Mouse (Mus musculus) G1E (cell line): Measurements from ENCODE around the gene Gm5447. TPM values are rescaled to one million over a fixed set of nuclear protein-coding genes. Genes with fewer than 3 reads are reported as not detected.

Experiments used
- ATAC-seq: 2 replicates; pipeline ENCODE4 v1.8.0; 2016; ENCODE audit warnings: mild to moderate bottlenecking; ENCODE audit not compliant: insufficient number of reproducible peaks, poor library complexity, low FRiP score, severe bottlenecking; ENCODE audit errors: extremely low read depth
- DNase-seq: peaks from one replicate; pipeline ENCODE4 v3.0.0; 2012; ENCODE audit warnings: low spot score
- H3K27me3 ChIP-seq: 2 replicates; pipeline ENCODE4 v1.6.1; 2012; ENCODE audit warnings: mild to moderate bottlenecking, low read length, inconsistent platforms; ENCODE audit not compliant: insufficient read depth
- H3K36me3 ChIP-seq: replicated peaks from 2 replicates; pipeline ENCODE3; 2012; ENCODE audit warnings: mild to moderate bottlenecking, inconsistent platforms
- H3K4me1 ChIP-seq: 2 replicates; pipeline ENCODE4 v1.6.1; 2012; ENCODE audit warnings: low read depth, low read length, inconsistent platforms, mixed read lengths; ENCODE audit not compliant: insufficient read depth
- H3K4me3 ChIP-seq: 2 replicates; pipeline ENCODE4 v1.5.1; 2012; ENCODE audit warnings: low read depth, mild to moderate bottlenecking, inconsistent platforms, low read length, moderate library complexity, mixed read lengths
- H3K9me3 ChIP-seq: replicated peaks from 2 replicates; pipeline ENCODE4 v1.6.1; 2012; ENCODE audit warnings: inconsistent platforms
- CTCF ChIP-seq: IDR thresholded peaks from 2 replicates; pipeline ENCODE4 v1.5.1; 2012; ENCODE audit warnings: low read depth, low read length, inconsistent platforms, mixed read lengths
- GATA1 ChIP-seq: IDR thresholded peaks from 2 replicates; pipeline ENCODE4 v1.6.1; 2012; ENCODE audit warnings: borderline replicate concordance, low read length, inconsistent platforms, mixed read lengths
- GATA2 ChIP-seq: IDR thresholded peaks from 2 replicates; pipeline ENCODE4 v1.6.1; 2012; ENCODE audit warnings: low read depth, low read length, inconsistent platforms, borderline replicate concordance
- POLR2AphosphoS5 ChIP-seq: IDR thresholded peaks from 2 replicates; pipeline ENCODE4 v1.6.1; 2012; ENCODE audit warnings: low read depth, low read length, inconsistent platforms; ENCODE audit not compliant: insufficient replicate concordance
- TAL1 ChIP-seq: conservative IDR thresholded peaks from 2 replicates; pipeline ENCODE4 v1.6.1; 2012; ENCODE audit warnings: low read depth, low read length, inconsistent platforms, mixed read lengths
- polyA plus RNA-seq: library from polyadenylated mRNA; stranded (reverse); fragments of >175 nt; gene quantifications from 2 replicates; pipeline ENCODE4 v1.2.3, GENCODE M21; 2012
- total RNA-seq, 2 experiments: library from RNA; stranded (forward) in 1 of 2; stranded (reverse) in 1 of 2; fragments of 200-1000 nt in 1 of 2; fragments of >200 nt in 1 of 2; fragmentation: Nextera tagmentation in 1 of 2; gene quantifications; 2 replicates each; pipeline ENCODE4 v1.2.3; 2014 to 2017

Gene Gm5447
- total and polyA plus RNA-seq, 3 experiments, result 0.27 TPM; not detected in 2

GRCm38 (mm10) chr13:30981666-30982065 lies 7.7 kb downstream of the Gm5447 start:
- Histone ChIP-seq H3K4me1 (no peaks in the 10 kb centered on the region; the same call in 1 of the 2 replicates), H3K36me3 (no peaks in the 10 kb centered on the region), H3K4me3 (no peak overlapping the region), H3K27me3 (peaks cover 26% of the 10 kb centered on the region), H3K9me3 (no peaks in the 10 kb centered on the region)
- TF ChIP-seq CTCF, result peak; percentile 74
- no peak for TF ChIP-seq POLR2AphosphoS5
- DNase-seq (peak; percentile 58), ATAC-seq (0 out of 2 replicates have a peak, but pooled peaks have one; percentile 28)

- Histone ChIP-seq H3K4me3 (no peak overlapping the region), H3K4me1 (no peaks in the 10 kb centered on the region), H3K36me3 (no peaks in the 10 kb centered on the region), H3K9me3 (no peaks in the 10 kb centered on the region), H3K27me3 (peaks cover 13% of the 10 kb centered on the region)
- ATAC-seq (no peak), DNase-seq (no peak)
- TF ChIP-seq TAL1 (no peak), GATA1 (no peak), CTCF (no peak), POLR2AphosphoS5 (no peak), GATA2 (no peak)
Observed at GRCm38 (mm10) chr13:30985275-30985597, 11.2 kb downstream of the Gm5447 start.

- Histone ChIP-seq H3K4me1 (no peaks in the 10 kb centered on the region), H3K27me3 (peaks cover 13% of the 10 kb centered on the region), H3K4me3 (no peak overlapping the region), H3K9me3 (no peaks in the 10 kb centered on the region), H3K36me3 (no peaks in the 10 kb centered on the region)
- no peak for ATAC-seq
- TF ChIP-seq CTCF (no peak), GATA1 (no peak), TAL1 (no peak)
- no peak for DNase-seq
Observed at GRCm38 (mm10) chr13:30985598-30986466, 11.8 kb downstream of the Gm5447 start.

- DNase-seq (no peak), ATAC-seq (no peak)
- H3K27me3 ChIP-seq, result peaks cover 15% of the 10 kb centered on the region
- no peak overlapping the region for H3K4me3 ChIP-seq
- no peaks in the 10 kb centered on the region for H3K36me3 ChIP-seq
- H3K4me1 ChIP-seq, result no peaks in the 10 kb centered on the region
- no peak for TF ChIP-seq GATA1
- no peak for TF ChIP-seq POLR2AphosphoS5
- no peak for TF ChIP-seq CTCF
- TF ChIP-seq TAL1, result no peak
- no peak for TF ChIP-seq GATA2
- H3K9me3 ChIP-seq, result no peaks in the 10 kb centered on the region
Observed at GRCm38 (mm10) chr13:30986934-30987455, 13.0 kb downstream of the Gm5447 start.

GRCm38 (mm10) chr13:30987686-30988085 lies 13.7 kb downstream of the Gm5447 start:
- ATAC-seq, result no peak
- H3K4me1 ChIP-seq, result no peaks in the 10 kb centered on the region
- H3K4me3 ChIP-seq, result no peak overlapping the region
- H3K9me3 ChIP-seq, result no peaks in the 10 kb centered on the region
- TF ChIP-seq POLR2AphosphoS5, result no peak
- TF ChIP-seq CTCF, result no peak
- TF ChIP-seq GATA1, result no peak
- TF ChIP-seq TAL1, result no peak
- no peak for TF ChIP-seq GATA2
- DNase-seq, result no peak
- peaks cover 16% of the 10 kb centered on the region for H3K27me3 ChIP-seq
- H3K36me3 ChIP-seq, result no peaks in the 10 kb centered on the region

- Histone ChIP-seq H3K36me3 (no peaks in the 10 kb centered on the region), H3K9me3 (no peaks in the 10 kb centered on the region), H3K27me3 (peaks cover 21% of the 10 kb centered on the region), H3K4me1 (no peaks in the 10 kb centered on the region), H3K4me3 (no peak overlapping the region)
- no peak for DNase-seq
- TF ChIP-seq POLR2AphosphoS5 (no peak), GATA1 (no peak), CTCF (no peak), TAL1 (no peak), GATA2 (no peak)
- ATAC-seq, result no peak
Observed at GRCm38 (mm10) chr13:30989710-30990109, 15.7 kb downstream of the Gm5447 start.

- no peak for TF ChIP-seq CTCF
- no peak for TF ChIP-seq GATA1
- TF ChIP-seq GATA2, result no peak
- Histone ChIP-seq H3K9me3 (no peaks in the 10 kb centered on the region), H3K27me3 (peaks cover 22% of the 10 kb centered on the region), H3K4me3 (no peak overlapping the region), H3K36me3 (no peaks in the 10 kb centered on the region), H3K4me1 (no peaks in the 10 kb centered on the region)
- ATAC-seq (no peak), DNase-seq (no peak)
Observed at GRCm38 (mm10) chr13:30990233-30990632, 16.2 kb downstream of the Gm5447 start.
